Mouse (Mus musculus) E14TG2a.4 (cell line): Measurements from ENCODE around the gene Mfng.

Source experiments
- H3K27me3 ChIP-seq: 2 replicates; pipeline ENCODE4 v1.6.1; 2014; ENCODE audit warnings: low read length, control low read depth; ENCODE audit not compliant: insufficient read depth
- H3K36me3 ChIP-seq: 2 replicates; pipeline ENCODE4 v1.6.1; 2014; ENCODE audit warnings: low read length, control low read depth; ENCODE audit not compliant: insufficient read depth
- H3K4me1 ChIP-seq: replicated peaks from 2 replicates; pipeline ENCODE4 v1.6.1; 2014; ENCODE audit warnings: low read depth, low read length, control low read depth
- H3K4me3 ChIP-seq: replicated peaks from 2 replicates; pipeline ENCODE4 v1.5.1; 2014; ENCODE audit warnings: mild to moderate bottlenecking, low read length
- H3K9me3 ChIP-seq: 2 replicates; pipeline ENCODE4 v1.6.1; 2014; ENCODE audit warnings: low read length, control low read depth
- CTCF ChIP-seq: conservative IDR thresholded peaks from 2 replicates; pipeline ENCODE4 v1.5.1; 2014; ENCODE audit warnings: low read length
- NANOG ChIP-seq: IDR thresholded peaks from 2 replicates; pipeline ENCODE4 v1.6.1; 2014; ENCODE audit warnings: borderline replicate concordance, low read length, mixed read lengths
- POU5F1 ChIP-seq: IDR thresholded peaks from 2 replicates; pipeline ENCODE4 v1.6.1; 2014; ENCODE audit warnings: low read length, borderline replicate concordance

Mfng gene

DNA sequence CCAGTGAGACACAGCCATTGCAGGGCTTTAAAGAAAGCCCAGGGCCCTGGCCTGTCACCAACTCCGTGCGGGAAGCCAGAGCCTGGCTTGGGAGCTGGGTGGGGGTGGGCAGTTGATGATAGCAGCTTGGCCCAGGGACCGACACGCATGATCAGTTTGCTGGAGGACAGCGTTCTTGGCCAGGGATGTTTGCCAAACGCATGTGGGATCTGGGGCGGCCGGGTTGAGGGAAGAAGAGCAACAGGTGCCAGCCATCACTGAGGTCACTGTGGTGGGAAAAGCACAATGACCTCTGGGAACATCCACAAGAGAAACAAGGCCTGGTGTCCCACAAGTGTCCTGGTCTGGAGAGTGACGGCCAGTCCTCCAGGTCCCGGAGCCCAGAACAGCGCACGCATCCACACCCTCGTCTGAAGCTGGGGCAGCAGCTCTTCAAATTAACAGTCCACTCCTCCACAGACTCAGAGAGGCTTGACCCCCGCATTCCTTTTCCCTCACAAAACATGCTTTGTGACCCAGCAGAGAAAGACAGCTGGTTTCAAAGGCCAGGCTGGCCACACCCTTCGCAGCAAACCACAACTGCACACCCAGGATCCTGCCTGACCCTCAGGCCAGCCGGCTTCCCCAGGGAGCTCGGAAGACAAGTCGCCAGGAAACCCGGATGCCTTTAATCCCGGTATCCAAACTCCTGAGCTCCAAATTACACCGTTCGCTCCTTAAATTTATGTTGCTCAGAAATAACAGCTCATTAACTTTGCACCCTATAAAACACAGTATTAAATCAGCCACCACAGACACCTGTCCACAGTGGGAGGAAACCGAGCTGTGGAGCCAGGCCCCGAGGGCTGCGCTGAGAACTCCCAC lies 23.2 kb upstream of the Mfng start:
- no peak overlapping the region for H3K4me3 ChIP-seq
- peaks cover 3% of the 10 kb centered on the region; the same call in 1 of the 2 replicates for H3K36me3 ChIP-seq
- H3K4me1 ChIP-seq, result peaks cover 37% of the 10 kb centered on the region
- no peak for TF ChIP-seq NANOG
- TF ChIP-seq POU5F1, result no peak
- TF ChIP-seq CTCF, result no peak
- no peaks in the 10 kb centered on the region for H3K9me3 ChIP-seq
- peaks cover 48% of the 10 kb centered on the region for H3K27me3 ChIP-seq

DNA sequence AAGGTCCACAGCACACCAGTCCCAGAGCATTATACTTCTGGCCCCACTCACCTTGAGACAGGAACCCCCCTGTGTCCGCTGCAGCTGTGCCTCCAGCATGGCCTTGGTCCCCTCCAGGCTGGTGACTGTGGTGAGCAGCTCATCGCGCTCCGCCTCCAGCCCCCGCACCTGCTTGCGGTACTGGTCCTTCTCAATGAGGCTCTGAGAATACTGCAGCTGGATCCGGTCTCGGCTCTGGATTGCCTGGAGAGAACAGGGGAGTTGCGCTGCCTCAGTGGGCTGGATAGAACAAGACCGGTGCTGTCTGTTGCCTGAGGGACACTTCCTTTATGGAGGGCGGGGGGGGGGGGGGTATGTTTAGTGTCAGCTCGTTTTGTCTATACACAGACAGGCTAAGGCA lies 17.7 kb upstream of the Mfng start:
- TF ChIP-seq NANOG, result no peak
- TF ChIP-seq POU5F1, result no peak
- Histone ChIP-seq H3K36me3 (no peaks in the 10 kb centered on the region), H3K4me3 (no peak overlapping the region), H3K27me3 (peaks cover 10% of the 10 kb centered on the region; the same call in 1 of the 2 replicates), H3K4me1 (peaks cover 59% of the 10 kb centered on the region), H3K9me3 (no peaks in the 10 kb centered on the region)

DNA sequence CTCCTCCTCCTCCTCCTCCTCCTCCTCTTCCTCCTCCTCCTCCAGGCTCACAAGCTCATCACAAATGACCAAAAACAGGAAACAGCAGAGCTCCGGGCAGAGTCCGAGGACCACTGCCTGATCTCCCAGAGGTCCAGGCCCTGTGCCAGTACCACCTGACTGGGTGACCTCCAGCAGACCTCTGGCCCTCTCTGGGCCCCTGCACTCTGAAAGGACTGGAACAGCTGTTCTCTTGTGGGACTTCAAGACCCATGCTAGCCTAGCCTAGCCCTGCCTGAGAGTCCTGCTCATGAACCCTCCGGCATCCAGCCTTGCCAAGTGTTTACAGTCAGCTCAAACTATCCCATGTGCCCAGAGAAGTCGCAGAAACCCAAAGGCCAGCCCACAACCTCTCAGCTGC lies 17.2 kb upstream of the Mfng start:
- peaks cover 61% of the 10 kb centered on the region for H3K4me1 ChIP-seq
- TF ChIP-seq NANOG (no peak), CTCF (no peak), POU5F1 (no peak)
- 0 out of 2 replicates have a peak, but pooled peaks cover 9% of the 10 kb centered on the region for H3K27me3 ChIP-seq

DNA sequence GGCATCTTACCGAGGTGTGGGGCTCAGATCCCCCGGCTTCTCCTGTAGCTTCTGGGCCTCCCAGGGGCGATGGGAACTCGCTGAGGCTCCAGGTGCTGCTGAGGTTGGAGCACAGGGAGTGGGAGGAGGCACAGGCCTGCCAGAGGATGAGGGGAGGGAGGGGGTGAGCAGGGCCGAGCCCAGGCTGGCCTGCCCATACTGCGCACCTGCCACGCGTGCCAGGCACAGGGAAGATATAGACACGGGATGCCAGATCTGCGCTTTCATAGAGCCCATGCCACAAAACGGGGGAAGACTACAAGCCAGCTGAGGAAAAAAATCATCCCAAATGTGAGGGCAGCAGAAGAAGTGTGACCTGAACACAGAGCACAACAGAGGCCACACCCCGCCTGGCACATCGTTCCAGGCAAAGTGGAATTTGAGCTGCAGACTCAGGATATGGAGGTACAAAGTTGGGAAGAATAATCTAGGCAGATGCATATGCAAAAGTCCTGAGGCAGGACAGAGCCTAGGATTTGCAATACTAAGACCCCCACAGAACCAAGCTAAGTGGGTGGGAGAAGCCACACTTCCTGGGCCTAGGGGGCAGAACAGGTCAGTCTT lies 16.5 kb upstream of the Mfng start:
- Histone ChIP-seq H3K9me3 (no peaks in the 10 kb centered on the region), H3K36me3 (no peaks in the 10 kb centered on the region), H3K27me3 (0 out of 2 replicates have a peak, but pooled peaks cover 5% of the 10 kb centered on the region), H3K4me3 (no peak overlapping the region), H3K4me1 (peaks cover 57% of the 10 kb centered on the region)
- no peak for TF ChIP-seq POU5F1
- TF ChIP-seq CTCF, result no peak
- no peak for TF ChIP-seq NANOG

More for the DNA sequence above, 17.2 kb upstream of the Mfng start:
- Histone ChIP-seq H3K36me3 (no peaks in the 10 kb centered on the region), H3K9me3 (no peaks in the 10 kb centered on the region), H3K4me3 (no peak overlapping the region)

DNA sequence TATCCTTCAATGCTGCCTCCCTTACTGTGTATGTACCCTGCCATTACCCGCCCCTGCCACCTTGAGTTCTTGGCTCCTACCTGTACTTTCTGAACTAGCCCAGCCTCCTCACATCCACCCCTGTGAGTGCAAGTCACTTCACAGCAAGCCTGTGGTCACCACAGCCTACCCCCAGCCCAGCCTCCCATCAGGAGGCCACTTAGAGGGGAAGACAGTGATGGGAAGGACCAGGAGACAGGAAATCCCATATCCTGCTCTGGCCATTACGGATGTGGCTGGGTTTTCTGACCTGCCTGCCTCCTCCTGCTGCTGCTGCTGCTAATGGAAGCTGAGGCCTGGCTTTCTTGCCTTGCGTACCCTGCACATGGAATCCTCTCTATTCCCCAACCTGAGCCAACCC lies 14.8 kb upstream of the Mfng start:
- TF ChIP-seq CTCF, result no peak
- no peak for TF ChIP-seq NANOG
- no peak for TF ChIP-seq POU5F1
- 0 out of 2 replicates have a peak, but pooled peaks cover 5% of the 10 kb centered on the region for H3K27me3 ChIP-seq
- H3K36me3 ChIP-seq, result no peaks in the 10 kb centered on the region
- H3K9me3 ChIP-seq, result no peaks in the 10 kb centered on the region
- peaks cover 56% of the 10 kb centered on the region for H3K4me1 ChIP-seq
- no peak overlapping the region for H3K4me3 ChIP-seq

DNA sequence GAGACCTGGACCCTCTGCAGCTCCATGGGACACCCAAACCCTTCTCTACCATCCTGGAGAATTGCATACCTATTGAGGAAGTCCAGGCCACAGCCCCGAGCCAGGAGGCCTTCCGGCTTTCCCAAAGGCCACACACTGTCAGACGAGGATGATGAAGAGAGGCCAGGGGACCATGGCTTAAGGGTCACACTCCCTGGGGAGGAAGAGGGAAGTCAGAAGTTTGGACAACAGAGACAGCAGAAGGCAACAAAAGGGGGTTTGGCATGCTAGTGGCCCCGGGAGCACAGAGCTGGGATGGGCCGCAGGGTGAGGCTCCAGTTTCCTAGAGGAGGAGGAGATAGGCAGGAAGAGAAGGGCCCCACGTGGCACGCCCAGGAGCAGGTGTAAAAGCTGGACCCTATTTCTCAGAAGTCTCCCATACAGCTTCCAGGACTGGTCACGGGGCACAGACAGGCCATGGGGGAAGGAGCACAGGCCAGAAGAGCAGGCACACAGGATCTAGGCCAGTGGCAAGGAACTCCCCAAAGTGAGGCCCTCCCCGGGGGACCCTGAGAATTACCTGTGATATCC lies 14.1 kb upstream of the Mfng start:
- peaks cover 58% of the 10 kb centered on the region for H3K4me1 ChIP-seq
- 0 out of 2 replicates have a peak, but pooled peaks cover 5% of the 10 kb centered on the region for H3K27me3 ChIP-seq
- H3K4me3 ChIP-seq, result 0 out of 2 replicates have a peak overlapping the region, but pooled peaks have one; percentile 3
- no peaks in the 10 kb centered on the region for H3K36me3 ChIP-seq
- no peaks in the 10 kb centered on the region for H3K9me3 ChIP-seq
- TF ChIP-seq CTCF, result no peak

DNA sequence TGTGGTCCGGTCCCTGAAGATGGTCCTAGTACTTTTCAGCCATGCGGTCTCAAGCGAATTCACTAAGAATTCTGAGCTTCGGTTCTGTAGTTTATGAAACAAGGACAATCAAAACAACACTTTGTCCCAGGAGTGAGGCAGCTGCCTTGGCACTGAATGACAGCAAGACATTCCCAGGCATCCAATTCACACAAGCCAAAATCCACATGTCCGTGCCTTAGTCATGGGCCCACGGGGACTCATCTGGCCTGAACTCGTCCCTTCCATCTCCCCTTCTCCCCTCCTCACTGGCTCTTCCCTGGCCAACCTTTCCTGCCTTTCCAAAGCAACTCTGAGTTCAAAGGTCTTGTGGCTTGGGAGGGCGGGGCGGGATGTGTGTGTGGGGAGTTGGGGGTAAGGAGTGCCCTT lies 13.1 kb upstream of the Mfng start:
- Histone ChIP-seq H3K4me1 (peaks cover 67% of the 10 kb centered on the region), H3K9me3 (no peaks in the 10 kb centered on the region), H3K36me3 (no peaks in the 10 kb centered on the region), H3K4me3 (no peak overlapping the region), H3K27me3 (no peaks in the 10 kb centered on the region)
- TF ChIP-seq CTCF, result no peak
- no peak for TF ChIP-seq POU5F1
- TF ChIP-seq NANOG, result no peak

DNA sequence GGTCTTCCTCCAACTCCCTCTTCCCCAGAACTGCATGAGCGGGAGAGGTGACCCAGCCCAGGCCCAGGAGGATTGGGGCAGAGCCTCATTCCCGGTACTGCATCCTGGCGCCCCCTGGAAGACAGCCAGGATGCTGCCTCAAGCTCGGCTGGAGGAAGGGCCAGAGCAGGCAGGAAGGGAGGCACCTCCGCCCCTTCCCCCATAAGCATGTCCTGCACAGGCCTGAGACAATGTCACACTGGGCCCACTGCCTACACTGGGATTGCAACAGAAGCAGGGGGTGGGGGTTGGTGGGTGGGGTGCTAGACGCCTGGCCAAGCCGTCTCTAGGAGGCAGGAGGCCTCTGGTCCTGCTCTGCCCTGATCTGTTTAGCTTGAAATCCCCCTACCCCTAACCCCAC lies 12.7 kb upstream of the Mfng start:
- TF ChIP-seq POU5F1 (no peak), NANOG (no peak), CTCF (no peak; the same call in 1 of the 2 replicates)
- H3K36me3 ChIP-seq, result no peaks in the 10 kb centered on the region
- no peaks in the 10 kb centered on the region for H3K27me3 ChIP-seq
- H3K4me1 ChIP-seq, result peaks cover 70% of the 10 kb centered on the region
- no peaks in the 10 kb centered on the region for H3K9me3 ChIP-seq
- no peak overlapping the region for H3K4me3 ChIP-seq
